Mouse (Mus musculus) heart, embryonic 16.5 days (tissue): ENCODE data around the gene Gm42417. TPM values are rescaled to one million over a fixed set of nuclear protein-coding genes. Genes with fewer than 3 reads are reported as not detected.
A peak's percentile ranks its signal among the peaks of the same experiment; 100 is the strongest.

Experiments
- ATAC-seq: fragments of 200-750 bp; cut with Nextera tagmentation; replicated peaks from 2 replicates; pipeline ENCODE4 v1.8.0; 2017; ENCODE audit warnings: moderate number of reproducible peaks; ENCODE audit not compliant: insufficient read depth, low FRiP score; ENCODE audit errors: extremely low read depth
- H3K27ac ChIP-seq: fragments of 300-500 bp; sonication (generic); 2 replicates; pipeline ENCODE4 v1.5.1; 2014; ENCODE audit warnings: mild to moderate bottlenecking, low read length, control low read depth, moderate library complexity
- H3K27me3 ChIP-seq: fragments of 300-500 bp; sonication (generic); 2 replicates; pipeline ENCODE4 v1.6.1; 2014; ENCODE audit warnings: low read length, mixed read lengths; ENCODE audit not compliant: control insufficient read depth, insufficient read depth
- H3K36me3 ChIP-seq: fragments of 300-500 bp; sonication (generic); 2 replicates; pipeline ENCODE4 v1.6.1; 2014; ENCODE audit not compliant: control insufficient read depth, insufficient read depth
- H3K4me1 ChIP-seq: fragments of 300-500 bp; sonication (generic); 2 replicates; pipeline ENCODE4 v1.6.1; 2014; ENCODE audit warnings: low read length, mixed read lengths; ENCODE audit not compliant: control insufficient read depth, insufficient read depth
- H3K4me2 ChIP-seq: fragments of 300-500 bp; sonication (generic); 2 replicates; pipeline ENCODE4 v1.6.1; 2014; ENCODE audit warnings: low read depth, mild to moderate bottlenecking, control low read depth, low read length
- H3K4me3 ChIP-seq: fragments of 300-500 bp; sonication (generic); 2 replicates; pipeline ENCODE4 v1.5.1; 2014; ENCODE audit warnings: mild to moderate bottlenecking, control low read depth, low read length
- H3K9ac ChIP-seq: fragments of 300-500 bp; sonication (generic); 2 replicates; pipeline ENCODE4 v1.6.1; 2014; ENCODE audit warnings: low read length, control low read depth
- H3K9me3 ChIP-seq: fragments of 300-500 bp; sonication (generic); replicated peaks from 2 replicates; pipeline ENCODE4 v1.6.1; 2016; ENCODE audit warnings: low read length; ENCODE audit not compliant: control insufficient read depth
- WGBS: fragments of 180-500 bp; shearing (Covaris S2); extraction: QIAGEN DNeasy Blood & Tissue Kit; methylation state at CpG from one replicate; pipeline ENCODE4 v1.1.7; 2014; 5-methylcytosine and 5-hydroxymethylcytosine counted together
- polyA plus RNA-seq: library from polyadenylated mRNA; unstranded; fragments of >200 nt; fragmentation: Nextera tagmentation; extraction: Ambion mirVana; gene quantifications from 2 replicates; pipeline ENCODE4 v1.2.1, GENCODE M21; 2015

The Gm42417 gene
- polyA plus RNA-seq, 1 experiment from 2014 or later: not detected

DNA sequence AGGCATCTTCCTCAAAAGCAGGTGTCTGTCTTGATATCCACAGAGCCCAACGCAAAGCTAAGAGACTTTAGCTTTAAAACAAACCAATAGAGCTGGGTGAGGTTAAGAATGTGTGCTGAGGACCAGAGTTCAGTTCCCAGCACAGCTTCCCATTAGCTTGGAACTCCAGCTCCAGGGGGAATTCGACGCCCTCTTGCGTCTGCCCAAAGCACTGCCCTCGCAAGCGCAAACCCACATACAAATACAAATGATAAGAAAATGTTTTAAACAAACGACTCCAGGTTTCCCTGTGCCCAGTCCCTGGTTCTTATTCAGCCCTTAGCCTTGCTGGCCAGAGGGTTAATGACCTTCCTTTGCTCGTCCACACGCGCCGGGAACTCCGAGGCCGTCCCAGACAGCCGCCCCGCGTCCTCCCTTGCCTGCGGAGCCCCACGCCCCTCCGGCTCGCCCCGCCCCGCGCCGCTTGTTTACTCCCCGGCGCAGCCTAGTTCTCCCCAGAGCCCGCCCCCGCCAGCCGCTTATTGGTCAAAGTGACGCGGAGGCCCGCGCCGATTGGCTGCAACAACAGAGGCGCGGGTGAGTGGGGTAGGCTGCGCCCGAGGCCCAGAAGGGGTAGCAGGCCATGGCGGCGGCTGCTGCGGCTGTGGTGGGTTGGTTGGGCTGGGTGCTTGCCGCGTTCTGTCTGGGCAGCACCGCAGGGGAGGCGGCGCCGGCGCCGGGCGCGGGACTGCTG is 27.8 kb downstream of the Gm42417 start, which contains the start of gene Cnnm3:
Cnnm3 (plus strand) TSS at position 579 of the 733 bp plus-strand sequence.
- ATAC-seq: peak; percentile 98
- H3K9me3 ChIP-seq: no peaks in the 10 kb centered on the region; the same call in 1 of the 2 replicates
- H3K27me3 ChIP-seq: no peaks in the 10 kb centered on the region
- H3K4me2 ChIP-seq: peak within 1 kb of the TSS; percentile 97
- peak within 1 kb of the TSS; percentile 96 for H3K9ac ChIP-seq
- H3K27ac ChIP-seq: peak within 1 kb of the TSS; percentile 97
- peak within 1 kb of the TSS; percentile 85 for H3K4me3 ChIP-seq
- no peaks in the 10 kb centered on the region for H3K36me3 ChIP-seq
- H3K4me1 ChIP-seq: peaks cover 31% of the 10 kb centered on the region
- 2% methylated on average over 47 of the region's 51 CpGs for WGBS

DNA sequence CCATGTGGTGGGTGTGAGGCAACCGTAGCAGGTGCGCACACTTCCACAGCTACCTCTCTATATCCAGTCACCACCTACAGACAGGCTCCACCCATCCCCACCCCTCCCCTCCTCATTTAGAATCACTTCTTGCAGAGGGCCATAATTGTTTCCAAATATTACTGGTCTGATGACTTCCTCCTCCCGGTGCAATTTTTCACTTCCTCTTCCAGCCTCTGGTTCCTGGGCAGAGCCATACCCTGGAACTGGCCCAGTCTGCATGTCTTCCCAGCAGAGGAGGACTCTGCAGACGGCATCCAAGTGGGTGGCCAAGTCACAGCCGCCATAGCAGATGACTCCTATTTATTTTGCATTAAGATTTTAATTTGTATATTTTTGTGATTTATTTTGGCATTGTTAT is 31.0 kb downstream of the Gm42417 start:
- Histone ChIP-seq H3K27ac (no peak overlapping the region), H3K4me2 (no peak overlapping the region), H3K4me3 (no peak overlapping the region), H3K4me1 (peaks cover 5% of the 10 kb centered on the region), H3K27me3 (no peaks in the 10 kb centered on the region), H3K9me3 (no peaks in the 10 kb centered on the region; the same call in 1 of the 2 replicates), H3K36me3 (no peaks in the 10 kb centered on the region), H3K9ac (no peak overlapping the region)
- ATAC-seq: no peak
- WGBS: 74% methylated on average over 5 of the region's 5 CpGs

DNA sequence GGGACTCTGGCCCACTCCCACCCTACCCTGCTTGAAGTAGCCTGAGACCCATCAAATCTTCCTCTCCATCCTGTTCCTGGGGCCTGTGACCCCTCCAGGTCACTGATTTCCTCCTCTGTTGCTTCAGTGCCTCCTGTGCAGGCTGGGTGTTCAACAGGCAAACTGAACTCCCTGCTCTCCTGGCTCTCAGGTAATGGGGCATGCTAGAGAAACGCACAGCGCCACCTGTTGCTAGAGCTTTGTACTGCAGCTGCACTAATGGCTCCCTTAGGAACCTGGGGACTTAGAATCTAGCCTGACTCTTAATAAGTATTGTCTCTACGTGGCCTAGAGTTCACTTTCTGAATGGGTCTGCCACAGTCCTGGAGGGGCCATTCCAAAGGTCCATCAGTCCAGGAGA is 38.0 kb downstream of the Gm42417 start:
- no peak overlapping the region for H3K4me2 ChIP-seq
- H3K36me3 ChIP-seq: peaks cover 7% of the 10 kb centered on the region; the same call in 1 of the 2 replicates
- no peak overlapping the region for H3K9ac ChIP-seq
- H3K27ac ChIP-seq: no peak overlapping the region
- ATAC-seq: no peak
- H3K9me3 ChIP-seq: no peaks in the 10 kb centered on the region
- H3K27me3 ChIP-seq: no peaks in the 10 kb centered on the region
- H3K4me3 ChIP-seq: no peak overlapping the region
- H3K4me1 ChIP-seq: peaks cover under 1% of the 10 kb centered on the region; the same call in 1 of the 2 replicates
- WGBS: 4% methylated on average over 3 of the region's 3 CpGs

DNA sequence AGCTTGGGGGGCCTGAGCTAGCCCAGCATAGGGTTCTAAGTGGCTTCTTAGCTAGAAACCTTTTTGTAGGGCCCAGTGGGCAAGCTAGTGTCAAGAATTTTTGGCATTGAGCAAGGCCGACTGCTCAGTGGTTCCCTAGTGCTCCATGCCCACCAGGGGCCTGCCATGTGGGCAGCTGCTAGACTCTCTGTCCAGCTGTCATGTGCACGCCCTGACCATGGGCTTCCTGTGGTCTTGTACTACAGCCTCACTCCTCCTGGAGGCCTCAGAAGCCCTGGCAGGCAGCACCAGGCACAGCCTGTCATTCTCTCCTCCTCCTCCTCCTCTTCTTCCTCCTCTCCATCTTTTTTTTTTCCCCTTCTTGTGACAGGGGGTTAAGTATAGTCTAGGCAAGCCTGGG is 41.9 kb downstream of the Gm42417 start:
- ATAC-seq: no peak
- WGBS: 79% methylated on average over 2 of the region's 2 CpGs

DNA sequence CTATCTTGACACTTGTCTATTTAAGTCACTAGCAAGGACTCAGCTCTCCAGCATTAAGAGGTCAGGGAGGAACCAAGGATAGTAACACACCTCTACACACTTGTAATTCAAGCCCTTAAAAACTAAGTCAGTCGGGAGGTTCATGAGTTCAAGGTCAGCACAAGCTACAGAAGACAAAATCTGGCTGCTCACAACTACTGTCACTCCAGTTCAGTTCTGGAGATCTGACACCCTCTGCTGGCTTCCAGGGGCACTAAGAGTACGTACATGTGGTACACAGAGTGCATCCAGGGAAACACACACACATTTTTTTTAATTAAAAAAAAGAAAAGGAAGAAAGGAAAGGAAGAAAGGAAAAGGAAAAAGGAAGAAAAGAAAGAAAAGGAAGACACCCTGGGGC is 42.5 kb downstream of the Gm42417 start:
- 34% methylated on average over 2 of the region's 2 CpGs for WGBS
- H3K27ac ChIP-seq: no peak overlapping the region
- H3K27me3 ChIP-seq: no peaks in the 10 kb centered on the region
- H3K4me2 ChIP-seq: no peak overlapping the region
- H3K9me3 ChIP-seq: no peaks in the 10 kb centered on the region
- H3K4me3 ChIP-seq: no peak overlapping the region
- H3K4me1 ChIP-seq: peaks cover 11% of the 10 kb centered on the region
- no peak for ATAC-seq
- no peak overlapping the region for H3K9ac ChIP-seq
- H3K36me3 ChIP-seq: peaks cover 5% of the 10 kb centered on the region; the same call in 1 of the 2 replicates

More for the DNA sequence above, 41.9 kb downstream of the Gm42417 start:
- Histone ChIP-seq H3K9me3 (no peaks in the 10 kb centered on the region), H3K9ac (no peak overlapping the region), H3K27me3 (no peaks in the 10 kb centered on the region), H3K4me3 (no peak overlapping the region), H3K27ac (no peak overlapping the region), H3K36me3 (peaks cover 5% of the 10 kb centered on the region; the same call in 1 of the 2 replicates), H3K4me2 (no peak overlapping the region), H3K4me1 (peaks cover 7% of the 10 kb centered on the region)

DNA sequence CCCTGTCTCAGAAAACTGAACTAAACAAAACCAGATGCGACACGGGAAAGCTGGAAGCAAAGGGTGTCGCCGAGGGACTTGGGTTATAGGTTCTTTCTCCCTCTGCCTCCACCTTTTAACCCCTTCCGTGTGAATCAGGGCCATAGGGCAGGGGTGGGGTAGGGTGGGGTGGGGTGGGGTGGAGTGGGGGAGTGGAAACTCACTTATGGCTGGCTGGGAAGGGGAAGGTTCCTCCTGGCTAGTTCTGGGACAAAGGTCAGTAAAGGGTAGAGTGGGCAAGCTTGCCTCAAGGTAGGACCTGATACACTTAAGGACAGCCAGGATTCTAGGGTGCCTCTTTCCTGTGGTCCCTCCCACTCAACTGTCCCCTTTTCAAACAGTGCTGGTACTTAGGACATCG is 45.9 kb downstream of the Gm42417 start:
- Histone ChIP-seq H3K4me2 (no peak overlapping the region), H3K9me3 (no peaks in the 10 kb centered on the region), H3K27ac (no peak overlapping the region), H3K4me3 (no peak overlapping the region), H3K36me3 (no peaks in the 10 kb centered on the region), H3K4me1 (peaks cover 11% of the 10 kb centered on the region), H3K9ac (no peak overlapping the region), H3K27me3 (no peaks in the 10 kb centered on the region)
- 75% methylated on average over 6 of the region's 6 CpGs for WGBS
- ATAC-seq: no peak

DNA sequence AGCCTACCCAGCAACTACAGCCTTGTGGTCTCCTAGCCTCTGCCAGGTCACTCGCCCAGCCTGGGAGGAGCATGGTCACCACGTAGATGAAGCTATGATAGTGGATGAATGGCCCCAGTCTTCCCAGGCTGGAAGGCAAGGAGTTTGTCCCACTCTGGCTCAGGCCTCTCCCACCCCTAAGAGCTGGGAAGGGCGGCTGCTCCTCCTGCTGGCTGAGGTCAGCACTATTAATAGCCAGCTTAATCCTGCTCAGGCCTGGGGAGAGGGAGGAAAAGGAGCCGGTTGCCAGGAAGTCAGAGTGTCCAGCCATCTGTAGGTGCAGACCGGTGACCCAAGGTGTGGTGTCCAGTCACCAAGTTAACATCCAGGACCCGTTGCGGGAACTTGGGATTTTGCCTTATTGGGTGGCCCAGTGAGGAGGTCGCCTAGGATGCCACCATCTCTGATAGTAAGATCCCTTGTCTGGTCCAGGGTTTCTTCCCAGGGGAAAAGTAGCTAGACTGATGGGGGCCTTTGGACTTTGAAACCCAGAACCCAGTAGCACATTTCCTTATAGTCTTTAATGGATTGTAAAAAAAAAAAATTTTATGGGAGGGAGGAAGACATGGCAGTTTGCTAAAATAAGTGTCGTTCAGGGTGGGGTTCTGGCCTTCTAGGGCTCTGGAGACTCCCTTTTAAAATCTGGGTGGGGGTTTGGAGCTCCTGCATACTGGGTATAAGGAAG is 46.7 kb downstream of the Gm42417 start:
- ATAC-seq: peak; percentile 88
- no peaks in the 10 kb centered on the region for H3K9me3 ChIP-seq

DNA sequence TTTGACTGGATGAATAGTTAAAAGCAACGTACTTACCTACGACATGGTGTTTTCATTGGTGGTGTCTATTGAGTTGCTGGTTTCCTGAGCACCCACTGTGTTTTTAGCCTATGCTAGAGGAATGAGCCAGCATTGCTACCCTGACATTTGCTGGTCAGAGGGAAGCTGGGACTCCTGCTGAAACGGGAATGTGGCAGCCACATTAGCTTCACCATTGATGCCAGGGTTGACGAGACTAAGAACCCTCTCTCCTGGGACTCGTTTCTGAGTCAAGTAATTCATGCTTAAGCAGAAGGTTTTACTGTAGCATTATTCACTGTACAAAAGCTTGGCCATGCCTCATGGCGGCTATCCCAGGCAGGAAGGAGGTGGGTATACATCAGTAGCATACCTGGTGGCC is 49.6 kb downstream of the Gm42417 start:
- Histone ChIP-seq H3K4me2 (no peak overlapping the region), H3K9me3 (no peaks in the 10 kb centered on the region), H3K27ac (no peak overlapping the region), H3K9ac (no peak overlapping the region), H3K27me3 (no peaks in the 10 kb centered on the region), H3K36me3 (no peaks in the 10 kb centered on the region), H3K4me1 (peaks cover 8% of the 10 kb centered on the region), H3K4me3 (no peak overlapping the region)
- 79% methylated on average over 6 of the region's 6 CpGs for WGBS
- ATAC-seq: no peak

More for the DNA sequence above, 46.7 kb downstream of the Gm42417 start:
- no peak overlapping the region for H3K4me2 ChIP-seq
- peak overlapping the region; percentile 47; the same call in 1 of the 2 replicates for H3K9ac ChIP-seq
- no peaks in the 10 kb centered on the region for H3K36me3 ChIP-seq
- no peaks in the 10 kb centered on the region for H3K27me3 ChIP-seq
- peaks cover 11% of the 10 kb centered on the region for H3K4me1 ChIP-seq
- WGBS: 35% methylated on average over 9 of the region's 9 CpGs
- H3K4me3 ChIP-seq: no peak overlapping the region
- 0 out of 2 replicates have a peak overlapping the region, but pooled peaks have one; percentile 38 for H3K27ac ChIP-seq

DNA sequence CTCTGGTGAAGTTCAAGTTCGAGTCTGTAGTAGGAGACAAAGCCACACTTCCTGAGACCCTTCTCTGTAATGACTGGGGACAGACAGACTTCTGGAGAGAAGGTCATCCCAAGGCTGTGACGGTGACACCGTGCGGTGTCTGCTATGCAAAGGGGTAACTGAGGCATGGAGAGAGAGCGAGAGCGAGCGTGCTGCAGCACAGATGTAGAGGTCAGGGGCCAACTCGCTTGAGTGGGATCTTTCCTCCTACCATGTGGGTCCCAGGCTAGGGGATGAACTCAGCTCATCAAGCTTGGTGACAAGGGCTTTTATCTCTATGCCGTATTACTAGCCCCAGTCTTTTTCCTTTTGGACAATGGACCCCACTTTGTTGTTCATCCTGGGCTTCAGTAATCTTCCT is 52.1 kb downstream of the Gm42417 start:
- ATAC-seq: no peak
- 91% methylated on average over 9 of the region's 9 CpGs for WGBS
- H3K4me2 ChIP-seq: no peak overlapping the region

More for the DNA sequence above, 52.1 kb downstream of the Gm42417 start:
- H3K4me3 ChIP-seq: no peak overlapping the region
- H3K9me3 ChIP-seq: no peaks in the 10 kb centered on the region
- no peak overlapping the region for H3K27ac ChIP-seq
- H3K36me3 ChIP-seq: no peaks in the 10 kb centered on the region
- H3K9ac ChIP-seq: no peak overlapping the region
- H3K4me1 ChIP-seq: peaks cover 2% of the 10 kb centered on the region
- H3K27me3 ChIP-seq: no peaks in the 10 kb centered on the region
